Mouse (Mus musculus) kidney, adult 2 months (tissue): ENCODE data around the gene Cdh13.

Experiments
- CTCF ChIP-seq: fragments of 200-500 bp; conservative IDR thresholded peaks from 2 replicates; pipeline ENCODE4 v1.5.1; 2011; ENCODE audit warnings: low read depth, mild to moderate bottlenecking, control low read depth, low read length, moderate library complexity, mixed read lengths; ENCODE audit not compliant: insufficient read depth, insufficient read length
- POLR2A ChIP-seq: fragments of 200-500 bp; IDR thresholded peaks from one replicate; pipeline ENCODE4 v1.6.1; 2011; ENCODE audit warnings: low read depth, low read length, control low read depth

DNA sequence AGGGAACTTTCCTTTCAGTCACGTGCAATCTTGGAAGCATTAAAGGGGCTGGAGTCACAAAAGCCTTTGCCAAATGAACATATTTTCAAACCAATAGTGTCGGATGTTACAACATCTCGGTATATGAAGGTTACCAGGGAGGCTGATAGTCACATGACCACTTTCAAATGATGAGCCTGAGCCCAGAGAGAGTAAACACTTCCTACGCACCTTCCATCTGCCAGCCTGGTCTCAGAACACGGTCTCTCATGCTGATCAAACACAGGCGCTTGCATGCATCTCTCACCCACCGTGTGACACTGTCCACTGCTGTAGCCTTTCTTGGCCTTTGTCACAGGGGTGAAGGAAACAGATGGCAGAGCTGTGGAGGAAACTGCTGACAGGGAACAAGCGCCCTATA is 313.3 kb downstream of the Cdh13 start:
- TF ChIP-seq CTCF (no peak), POLR2A (no peak)
